Mouse (Mus musculus): ENCODE results near the gene Fcmr. TPM values are rescaled to one million over a fixed set of nuclear protein-coding genes. Genes with fewer than 3 reads are reported as not detected.

Gene Fcmr
- total RNA-seq, 2 experiments from 2014 or later = not detected

Other genes starting within 250 kb of the Fcmr start
- gene Zp3r, start 236.0 kb upstream of the Fcmr start, total RNA-seq (2021) = not detected
- gene C4bp, start 204.0 kb upstream of the Fcmr start, total RNA-seq (2021) = not detected
- not detected for gene Gm29427, start 149.9 kb upstream of the Fcmr start, total RNA-seq (2021)
- gene Yod1, start 148.3 kb upstream of the Fcmr start, total RNA-seq (2021) = 10 to 100 TPM; 16.5 TPM
- gene Pfkfb2, start 136.4 kb upstream of the Fcmr start, total RNA-seq (2021) = 10 to 100 TPM; 36.9 to 43.6 TPM
- 1 to 10 TPM; 1.5 TPM for gene AA986860, start 133.7 kb upstream of the Fcmr start, total RNA-seq (2021)
- not detected for gene Fcamr, start 64.8 kb upstream of the Fcmr start, total RNA-seq (2021)
- gene Pigr, start 39.0 kb upstream of the Fcmr start, total RNA-seq (2021) = not detected
- not detected for gene Il24, start 21.8 kb downstream of the Fcmr start, total RNA-seq (2021)
- not detected for gene Il20, start 45.8 kb downstream of the Fcmr start, total RNA-seq (2021)
- gene Il19, start 74.4 kb downstream of the Fcmr start, total RNA-seq (2021) = not detected
- not detected for gene Il10, start 154.2 kb downstream of the Fcmr start, total RNA-seq (2021)
- gene Mapkapk2, start 232.2 kb downstream of the Fcmr start, total RNA-seq (2021) = 10 to 100 TPM; 35.8 to 37.2 TPM